Mouse (Mus musculus) MEL (cell line): ENCODE measurements around the gene Zfp334. TPM values are rescaled to one million over a fixed set of nuclear protein-coding genes. Genes with fewer than 3 reads are reported as not detected.

Experiments used
- DNase-seq: peaks from one replicate; pipeline ENCODE4 v3.0.0; 2011; ENCODE audit warnings: low read depth, low spot score
- H3K27ac ChIP-seq: 2 replicates; pipeline ENCODE4 v1.5.1; 2012; ENCODE audit warnings: low read depth, mild to moderate bottlenecking, control low read depth, low read length, moderate library complexity; ENCODE audit not compliant: control insufficient read depth
- H3K27me3 ChIP-seq, 2 experiments: fragments of 150-350 bp in 1 of 2; sonication (generic) in 1 of 2; 2 replicates each; pipeline ENCODE4 v1.6.1; 2012; ENCODE audit warnings: low read length in 2 of 2, mild to moderate bottlenecking in 2 of 2, improper control_type of control experiment in 1 of 2, moderate library complexity in 1 of 2; ENCODE audit not compliant: insufficient read depth in 2 of 2, control insufficient read depth in 1 of 2
- H3K36me3 ChIP-seq, 2 experiments: 2 replicates each; pipeline ENCODE4 v1.6.1; 2012 to 2014; ENCODE audit warnings: low read length in 2 of 2, improper control_type of control experiment in 1 of 2, inconsistent platforms in 1 of 2, mild to moderate bottlenecking in 1 of 2; ENCODE audit not compliant: insufficient read depth in 2 of 2, control insufficient read depth in 1 of 2
- H3K4me1 ChIP-seq, 2 experiments: fragments of 150-350 bp in 1 of 2; sonication (generic) in 1 of 2; 2 replicates each; pipeline ENCODE4 v1.6.1; 2012; ENCODE audit warnings: low read length in 2 of 2, improper control_type of control experiment in 1 of 2, mild to moderate bottlenecking in 1 of 2; ENCODE audit not compliant: insufficient read depth in 2 of 2, control insufficient read depth in 1 of 2
- H3K4me3 ChIP-seq, 2 experiments: fragments of 150-350 bp in 1 of 2; sonication (generic) in 1 of 2; 2 replicates each; pipeline ENCODE4 v1.5.1; 2012; ENCODE audit warnings: low read depth in 2 of 2, low read length in 2 of 2, mild to moderate bottlenecking in 2 of 2, moderate library complexity in 2 of 2, control low read depth in 1 of 2, improper control_type of control experiment in 1 of 2; ENCODE audit not compliant: control insufficient read depth in 1 of 2, insufficient read depth in 1 of 2
- H3K79me2 ChIP-seq: 2 replicates; pipeline ENCODE4 v1.6.1; 2012; ENCODE audit warnings: mild to moderate bottlenecking, low read length, moderate library complexity; ENCODE audit not compliant: control insufficient read depth, poor library complexity, insufficient read depth
- H3K9ac ChIP-seq: 2 replicates; pipeline ENCODE4 v1.6.1; 2012; ENCODE audit warnings: low read depth, mild to moderate bottlenecking, control low read depth, low read length, moderate library complexity; ENCODE audit not compliant: control insufficient read depth, poor library complexity, severe bottlenecking
- H3K9me3 ChIP-seq: fragments of 150-350 bp; sonication (generic); replicated peaks from 2 replicates; pipeline ENCODE4 v1.6.1; 2012; ENCODE audit warnings: mild to moderate bottlenecking, low read length, improper control_type of control experiment, moderate library complexity; ENCODE audit not compliant: insufficient read depth
- BHLHE40 ChIP-seq: IDR thresholded peaks from 2 replicates; pipeline ENCODE4 v1.6.1; 2012; ENCODE audit warnings: low read depth, mild to moderate bottlenecking, inconsistent platforms, low read length, improper control_type of control experiment, borderline replicate concordance
- CHD1 ChIP-seq: IDR thresholded peaks from 2 replicates; pipeline ENCODE4 v1.6.1; 2012; ENCODE audit warnings: low read depth, mild to moderate bottlenecking, inconsistent platforms, low read length, improper control_type of control experiment
- CHD2 ChIP-seq: IDR thresholded peaks from 2 replicates; pipeline ENCODE4 v1.6.1; 2011; ENCODE audit warnings: low read length, improper control_type of control experiment
- CTCF ChIP-seq, 3 experiments: IDR thresholded peaks in 2 of 3; conservative IDR thresholded peaks in 1 of 3; 2 replicates each; pipeline ENCODE4 v1.5.1; 2011 to 2012; ENCODE audit warnings: low read length in 3 of 3, low read depth in 2 of 3, mild to moderate bottlenecking in 2 of 3, improper control_type of control experiment in 1 of 3, inconsistent platforms in 1 of 3, mixed read lengths in 1 of 3, moderate library complexity in 1 of 3; ENCODE audit not compliant: control insufficient read depth in 1 of 3, insufficient read depth in 1 of 3, poor library complexity in 1 of 3, severe bottlenecking in 1 of 3
- E2F4 ChIP-seq: IDR thresholded peaks from 2 replicates; pipeline ENCODE4 v1.6.1; 2011; ENCODE audit warnings: low read depth, low read length, improper control_type of control experiment, borderline replicate concordance
- ELF1 ChIP-seq: IDR thresholded peaks from 2 replicates; pipeline ENCODE4 v1.6.1; 2014; ENCODE audit warnings: low read depth, mild to moderate bottlenecking, inconsistent platforms, low read length, improper control_type of control experiment, moderate library complexity
- EP300 ChIP-seq, 2 experiments: IDR thresholded peaks; 2 replicates each; pipeline ENCODE4 v1.6.1; 2011; ENCODE audit warnings: improper control_type of control experiment in 2 of 2, low read length in 2 of 2, low read depth in 1 of 2, mild to moderate bottlenecking in 1 of 2
- ETS1 ChIP-seq: IDR thresholded peaks from 2 replicates; pipeline ENCODE4 v1.6.1; 2012; ENCODE audit warnings: low read depth, mild to moderate bottlenecking, inconsistent platforms, low read length, improper control_type of control experiment, moderate library complexity
- GABPA ChIP-seq: IDR thresholded peaks from 2 replicates; pipeline ENCODE4 v1.6.1; 2012; ENCODE audit warnings: low read depth, mild to moderate bottlenecking, inconsistent platforms, low read length, improper control_type of control experiment, moderate library complexity
- GATA1 ChIP-seq: IDR thresholded peaks from 2 replicates; pipeline ENCODE4 v1.6.1; 2011; ENCODE audit warnings: low read depth, low read length, improper control_type of control experiment
- HCFC1 ChIP-seq: IDR thresholded peaks from 2 replicates; pipeline ENCODE4 v1.6.1; 2012; ENCODE audit warnings: low read depth, mild to moderate bottlenecking, inconsistent platforms, low read length, improper control_type of control experiment, moderate library complexity
- JUND ChIP-seq: IDR thresholded peaks from 2 replicates; pipeline ENCODE4 v1.6.1; 2011; ENCODE audit warnings: low read depth, mild to moderate bottlenecking, improper control_type of control experiment, low read length
- KAT2A ChIP-seq: conservative IDR thresholded peaks from 2 replicates; pipeline ENCODE4 v1.6.1; 2012; ENCODE audit warnings: low read depth, low read length, improper control_type of control experiment, inconsistent platforms
- MAFK ChIP-seq: IDR thresholded peaks from 2 replicates; pipeline ENCODE4 v1.6.1; 2011; ENCODE audit warnings: low read depth, mild to moderate bottlenecking, low read length, improper control_type of control experiment, borderline replicate concordance
- MAZ ChIP-seq: IDR thresholded peaks from 2 replicates; pipeline ENCODE4 v1.6.1; 2012; ENCODE audit warnings: low read depth, mild to moderate bottlenecking, inconsistent platforms, low read length, improper control_type of control experiment
- MEF2A ChIP-seq: IDR thresholded peaks from 2 replicates; pipeline ENCODE4 v1.6.1; 2014; ENCODE audit warnings: low read depth, mild to moderate bottlenecking, inconsistent platforms, low read length, improper control_type of control experiment; ENCODE audit not compliant: poor library complexity, insufficient replicate concordance, severe bottlenecking; ENCODE audit errors: extremely low read depth
- MXI1 ChIP-seq: IDR thresholded peaks from 2 replicates; pipeline ENCODE4 v1.6.1; 2011; ENCODE audit warnings: mild to moderate bottlenecking, low read depth, low read length, improper control_type of control experiment
- MYB ChIP-seq: IDR thresholded peaks from 2 replicates; pipeline ENCODE4 v1.6.1; 2011; ENCODE audit warnings: mild to moderate bottlenecking, low read depth, low read length, improper control_type of control experiment
- MYC ChIP-seq: IDR thresholded peaks from 2 replicates; pipeline ENCODE4 v1.6.1; 2011; ENCODE audit warnings: low read depth, mild to moderate bottlenecking, low read length, improper control_type of control experiment, moderate library complexity
- NRF1 ChIP-seq: IDR thresholded peaks from 2 replicates; pipeline ENCODE4 v1.6.1; 2014; ENCODE audit warnings: low read depth, mild to moderate bottlenecking, inconsistent platforms, low read length, improper control_type of control experiment, moderate library complexity; ENCODE audit not compliant: poor library complexity, insufficient read depth, severe bottlenecking
- POLR2A ChIP-seq, 2 experiments: IDR thresholded peaks; 2 replicates each; pipeline ENCODE4 v1.6.1; 2011 to 2012; ENCODE audit warnings: low read length in 2 of 2, mild to moderate bottlenecking in 2 of 2, control low read depth in 1 of 2, improper control_type of control experiment in 1 of 2, low read depth in 1 of 2, moderate library complexity in 1 of 2; ENCODE audit not compliant: control insufficient read depth in 1 of 2, insufficient read depth in 1 of 2, poor library complexity in 1 of 2
- POLR2AphosphoS2 ChIP-seq: IDR thresholded peaks from 2 replicates; pipeline ENCODE4 v1.6.1; 2011; ENCODE audit warnings: low read length, improper control_type of control experiment
- POLR2AphosphoS5 ChIP-seq: IDR thresholded peaks from 2 replicates; pipeline ENCODE4 v1.6.1; 2012; ENCODE audit warnings: low read depth, borderline replicate concordance, mild to moderate bottlenecking, inconsistent platforms, low read length, moderate library complexity, mixed read lengths
- RAD21 ChIP-seq: IDR thresholded peaks from 2 replicates; pipeline ENCODE4 v1.6.1; 2011; ENCODE audit warnings: mild to moderate bottlenecking, low read depth, low read length, improper control_type of control experiment
- RCOR1 ChIP-seq: IDR thresholded peaks from 2 replicates; pipeline ENCODE4 v1.6.1; 2012; ENCODE audit warnings: low read depth, mild to moderate bottlenecking, inconsistent platforms, low read length, improper control_type of control experiment
- SIN3A ChIP-seq: IDR thresholded peaks from 2 replicates; pipeline ENCODE4 v1.6.1; 2012; ENCODE audit warnings: low read length, improper control_type of control experiment, inconsistent platforms
- SMC3 ChIP-seq: IDR thresholded peaks from 2 replicates; pipeline ENCODE4 v1.6.1; 2011; ENCODE audit warnings: low read depth, low read length, improper control_type of control experiment
- TAL1 ChIP-seq: IDR thresholded peaks from 2 replicates; pipeline ENCODE4 v1.6.1; 2012; ENCODE audit warnings: mild to moderate bottlenecking, inconsistent platforms, low read length, moderate library complexity, mixed read lengths
- TBP ChIP-seq: IDR thresholded peaks from 2 replicates; pipeline ENCODE4 v1.8.0; 2011; ENCODE audit warnings: low read depth, low read length, improper control_type of control experiment
- TCF12 ChIP-seq: IDR thresholded peaks from 2 replicates; pipeline ENCODE4 v1.6.1; 2014; ENCODE audit warnings: low read depth, mild to moderate bottlenecking, inconsistent platforms, low read length, improper control_type of control experiment, moderate library complexity
- UBTF ChIP-seq: IDR thresholded peaks from 2 replicates; pipeline ENCODE4 v1.6.1; 2012; ENCODE audit warnings: low read depth, mild to moderate bottlenecking, inconsistent platforms, low read length, improper control_type of control experiment, moderate library complexity, borderline replicate concordance; ENCODE audit not compliant: insufficient read depth
- USF1 ChIP-seq: IDR thresholded peaks from 2 replicates; pipeline ENCODE4 v1.6.1; 2014; ENCODE audit warnings: low read depth, mild to moderate bottlenecking, inconsistent platforms, low read length, improper control_type of control experiment, moderate library complexity
- USF2 ChIP-seq, 2 experiments: IDR thresholded peaks; 2 replicates each; pipeline ENCODE4 v1.6.1; 2011 to 2012; ENCODE audit warnings: improper control_type of control experiment in 2 of 2, low read length in 2 of 2, borderline replicate concordance in 1 of 2, inconsistent platforms in 1 of 2, low read depth in 1 of 2, mild to moderate bottlenecking in 1 of 2; ENCODE audit not compliant: insufficient read depth in 1 of 2
- ZC3H11A ChIP-seq: IDR thresholded peaks from 2 replicates; pipeline ENCODE4 v1.6.1; 2012; ENCODE audit warnings: low read depth, mild to moderate bottlenecking, inconsistent platforms, low read length, improper control_type of control experiment
- ZKSCAN1 ChIP-seq: IDR thresholded peaks from 2 replicates; pipeline ENCODE4 v1.6.1; 2012; ENCODE audit warnings: low read depth, mild to moderate bottlenecking, inconsistent platforms, low read length, improper control_type of control experiment, moderate library complexity
- ZMIZ1 ChIP-seq: IDR thresholded peaks from 2 replicates; pipeline ENCODE4 v1.6.1; 2012; ENCODE audit warnings: low read depth, mild to moderate bottlenecking, inconsistent platforms, low read length, improper control_type of control experiment, moderate library complexity
- ZNF384 ChIP-seq: IDR thresholded peaks from 2 replicates; pipeline ENCODE4 v1.6.1; 2012; ENCODE audit warnings: low read depth, mild to moderate bottlenecking, inconsistent platforms, low read length, improper control_type of control experiment
- polyA plus RNA-seq, 2 experiments: library from polyadenylated mRNA; stranded (reverse) in 1 of 2; unstranded in 1 of 2; fragments of >175 nt in 1 of 2; fragments of >200 nt in 1 of 2; gene quantifications; 2 replicates each; pipeline versions ENCODE4 v1.2.1 to v1.2.4; 2012; ENCODE audit warnings: low replicate concordance in 2 of 2, low read depth in 1 of 2; ENCODE audit not compliant: insufficient read length in 2 of 2, insufficient read depth in 1 of 2, missing spikeins in 1 of 2
- total RNA-seq: library from RNA; depleted of rRNA; stranded (reverse); fragments of 300-350 nt; gene quantifications from 2 replicates; pipeline ENCODE4 v1.2.3, GENCODE M21; 2012

The Zfp334 gene
- total and polyA plus RNA-seq, 3 experiments = not detected

DNA sequence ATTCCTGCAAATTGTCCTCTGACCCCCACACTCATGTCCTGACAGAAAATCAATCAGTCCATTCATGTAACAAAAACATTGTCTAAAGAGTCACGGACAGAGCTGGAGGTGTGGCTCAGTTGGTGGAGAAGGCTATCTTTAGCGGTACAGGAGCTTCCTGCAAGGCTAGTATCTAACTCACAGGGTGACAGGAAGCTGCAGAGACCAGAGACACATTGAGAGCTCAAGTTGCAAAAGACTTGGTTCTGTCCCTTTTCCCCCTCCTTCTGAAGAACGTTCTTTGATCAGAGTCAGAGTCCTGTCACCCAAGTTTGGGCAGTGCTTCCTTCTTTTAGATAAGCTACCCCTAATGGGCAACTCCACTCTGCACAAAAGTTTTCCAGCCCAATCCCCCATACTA lies 58.4 kb downstream of the Zfp334 start:
- Histone ChIP-seq H3K36me3 (peaks cover 0 to 22% of the 10 kb centered on the region in 2 experiments; a peak in 2 of 4 replicates), H3K79me2 (peaks cover 10% of the 10 kb centered on the region), H3K4me1 (peaks cover 0 to 42% of the 10 kb centered on the region in 2 experiments; a peak in 3 of 4 replicates), H3K9ac (no peak overlapping the region), H3K27me3 (no peaks in the 10 kb centered on the region), H3K4me3 (peak overlapping the region; percentile 5 to 31; a peak in 2 of 4 replicates), H3K27ac (peak overlapping the region; percentile 14; the same call in 1 of the 2 replicates), H3K9me3 (no peaks in the 10 kb centered on the region)
- TF ChIP-seq BHLHE40 (no peak), ZMIZ1 (no peak), MYC (no peak), HCFC1 (no peak), CHD1 (no peak), NRF1 (no peak), RAD21 (no peak), SIN3A (no peak), ZKSCAN1 (no peak), MEF2A (no peak), EP300 (IDR thresholded peaks at IDR 0.05; ENCODE audit: low read depth in 1 of 2, low read length in 2 of 2) (peak in 1 of 2 experiments; percentile 57), JUND (no peak), ETS1 (0 out of 2 replicates have a peak, but pooled peaks have one; percentile 20), POLR2A (IDR thresholded peaks at IDR 0.05; ENCODE audit: control insufficient read depth in 1 of 2, insufficient read depth in 1 of 2, low read depth in 1 of 2, low read length in 2 of 2, poor library complexity in 1 of 2) (no peak), ELF1 (no peak), ZC3H11A (no peak), CTCF (IDR thresholded peaks at IDR 0.05 in 2 of 3, conservative IDR thresholded peaks at IDR 0.05 in 1 of 3; ENCODE audit: control insufficient read depth in 1 of 3, insufficient read depth in 1 of 3, low read depth in 2 of 3, low read length in 3 of 3, poor library complexity in 1 of 3, severe bottlenecking in 1 of 3) (no peak), TBP (no peak), TAL1 (peak; percentile 79), USF2 (IDR thresholded peaks at IDR 0.05; ENCODE audit: borderline replicate concordance in 1 of 2, insufficient read depth in 1 of 2, low read depth in 1 of 2, low read length in 2 of 2) (no peak), MAFK (no peak), MXI1 (no peak), ZNF384 (no peak), GATA1 (peak; percentile 46; the same call in 1 of the 2 replicates), SMC3 (no peak), POLR2AphosphoS5 (no peak), KAT2A (no peak), MYB (no peak), CHD2 (no peak), MAZ (no peak), E2F4 (no peak), UBTF (no peak), TCF12 (peak; percentile 30; the same call in 1 of the 2 replicates), RCOR1 (no peak), POLR2AphosphoS2 (no peak), GABPA (no peak), USF1 (no peak)
- DNase-seq = peak; percentile 70
